Mouse (Mus musculus): ENCODE results near the gene Fbxo42. TPM values are rescaled to one million over a fixed set of nuclear protein-coding genes. Genes with fewer than 3 reads are reported as not detected.

Fbxo42 gene
- polyA plus RNA-seq, 1 experiment from 2014 or later: 31.7 TPM

GRCm38 (mm10) chr4:141159666-141160065 is 12.0 kb downstream of the Fbxo42 start:
- Histone ChIP-seq H3K4me1 (ENCODE audit: control insufficient read depth, insufficient read depth, low read length) (no peaks in the 10 kb centered on the region; the same call in 1 of the 2 replicates), H3K4me3 (ENCODE audit: low read depth, low read length) (no peak overlapping the region), H3K27ac (ENCODE audit: low read depth, low read length) (no peak overlapping the region), H3K27me3 (ENCODE audit: control insufficient read depth, insufficient read depth, low read length) (no peaks in the 10 kb centered on the region), H3K4me2 (ENCODE audit: low read depth, low read length) (no peak overlapping the region), H3K9me3 (ENCODE audit: control insufficient read depth, low read length) (no peaks in the 10 kb centered on the region), H3K36me3 (ENCODE audit: control insufficient read depth, insufficient read depth, low read length) (no peaks in the 10 kb centered on the region), H3K9ac (replicated peaks; ENCODE audit: low read depth, low read length) (no peak overlapping the region)
- ATAC-seq (ENCODE audit: low read depth): no peak
- 62% methylated on average over 5 of the region's 5 CpGs for WGBS

- ATAC-seq (ENCODE audit: low read depth): no peak
- WGBS: 95% methylated on average over 4 of the region's 4 CpGs
Observed at GRCm38 (mm10) chr4:141160193-141160592, 12.5 kb downstream of the Fbxo42 start.

GRCm38 (mm10) chr4:141161699-141162208 is 14.0 kb downstream of the Fbxo42 start:
- H3K27me3 ChIP-seq (ENCODE audit: control insufficient read depth, insufficient read depth, low read length): no peaks in the 10 kb centered on the region
- H3K4me1 ChIP-seq (ENCODE audit: control insufficient read depth, insufficient read depth, low read length): no peaks in the 10 kb centered on the region; the same call in 1 of the 2 replicates
- no peaks in the 10 kb centered on the region for H3K36me3 ChIP-seq (ENCODE audit: control insufficient read depth, insufficient read depth, low read length)
- 91% methylated on average over 6 of the region's 6 CpGs for WGBS
- H3K9me3 ChIP-seq (ENCODE audit: control insufficient read depth, low read length): no peaks in the 10 kb centered on the region
- no peak overlapping the region for H3K4me3 ChIP-seq (ENCODE audit: low read depth, low read length)
- H3K4me2 ChIP-seq (ENCODE audit: low read depth, low read length): no peak overlapping the region
- H3K9ac ChIP-seq (replicated peaks; ENCODE audit: low read depth, low read length): no peak overlapping the region
- H3K27ac ChIP-seq (ENCODE audit: low read depth, low read length): no peak overlapping the region
- no peak for ATAC-seq (ENCODE audit: low read depth)

More at GRCm38 (mm10) chr4:141160193-141160592, 12.5 kb downstream of the Fbxo42 start:
- no peak overlapping the region for H3K4me3 ChIP-seq (ENCODE audit: low read depth, low read length)
- no peaks in the 10 kb centered on the region; the same call in 1 of the 2 replicates for H3K4me1 ChIP-seq (ENCODE audit: control insufficient read depth, insufficient read depth, low read length)
- H3K27me3 ChIP-seq (ENCODE audit: control insufficient read depth, insufficient read depth, low read length): no peaks in the 10 kb centered on the region
- no peak overlapping the region for H3K4me2 ChIP-seq (ENCODE audit: low read depth, low read length)
- H3K27ac ChIP-seq (ENCODE audit: low read depth, low read length): no peak overlapping the region
- H3K36me3 ChIP-seq (ENCODE audit: control insufficient read depth, insufficient read depth, low read length): no peaks in the 10 kb centered on the region
- H3K9ac ChIP-seq (replicated peaks; ENCODE audit: low read depth, low read length): no peak overlapping the region
- no peaks in the 10 kb centered on the region for H3K9me3 ChIP-seq (ENCODE audit: control insufficient read depth, low read length)

GRCm38 (mm10) chr4:141163729-141164128 is 16.0 kb downstream of the Fbxo42 start:
- ATAC-seq (ENCODE audit: low read depth): no peak
- Histone ChIP-seq H3K4me2 (ENCODE audit: low read depth, low read length) (no peak overlapping the region), H3K9ac (replicated peaks; ENCODE audit: low read depth, low read length) (no peak overlapping the region), H3K36me3 (ENCODE audit: control insufficient read depth, insufficient read depth, low read length) (no peaks in the 10 kb centered on the region), H3K9me3 (ENCODE audit: control insufficient read depth, low read length) (no peaks in the 10 kb centered on the region), H3K4me1 (ENCODE audit: control insufficient read depth, insufficient read depth, low read length) (no peaks in the 10 kb centered on the region; the same call in 1 of the 2 replicates), H3K27ac (ENCODE audit: low read depth, low read length) (no peak overlapping the region), H3K4me3 (ENCODE audit: low read depth, low read length) (no peak overlapping the region), H3K27me3 (ENCODE audit: control insufficient read depth, insufficient read depth, low read length) (no peaks in the 10 kb centered on the region)
- 93% methylated on average over 5 of the region's 5 CpGs for WGBS

- Histone ChIP-seq H3K9me3 (ENCODE audit: control insufficient read depth, low read length) (no peaks in the 10 kb centered on the region), H3K9ac (replicated peaks; ENCODE audit: low read depth, low read length) (no peak overlapping the region), H3K4me3 (ENCODE audit: low read depth, low read length) (no peak overlapping the region), H3K27me3 (ENCODE audit: control insufficient read depth, insufficient read depth, low read length) (no peaks in the 10 kb centered on the region), H3K27ac (ENCODE audit: low read depth, low read length) (no peak overlapping the region), H3K4me2 (ENCODE audit: low read depth, low read length) (no peak overlapping the region), H3K36me3 (ENCODE audit: control insufficient read depth, insufficient read depth, low read length) (0 out of 2 replicates have a peak, but pooled peaks cover 2% of the 10 kb centered on the region), H3K4me1 (ENCODE audit: control insufficient read depth, insufficient read depth, low read length) (no peaks in the 10 kb centered on the region)
- 77% methylated on average over 8 of the region's 8 CpGs for WGBS
- no peak for ATAC-seq (ENCODE audit: low read depth)
Observed at GRCm38 (mm10) chr4:141165744-141166292, 18.1 kb downstream of the Fbxo42 start.

GRCm38 (mm10) chr4:141167156-141167555 is 19.4 kb downstream of the Fbxo42 start:
- WGBS: 95% methylated on average over 3 of the region's 3 CpGs
- no peak overlapping the region for H3K27ac ChIP-seq (ENCODE audit: low read depth, low read length)
- ATAC-seq (ENCODE audit: low read depth): no peak
- no peak overlapping the region for H3K4me2 ChIP-seq (ENCODE audit: low read depth, low read length)
- no peaks in the 10 kb centered on the region for H3K4me1 ChIP-seq (ENCODE audit: control insufficient read depth, insufficient read depth, low read length)
- no peaks in the 10 kb centered on the region for H3K27me3 ChIP-seq (ENCODE audit: control insufficient read depth, insufficient read depth, low read length)
- 0 out of 2 replicates have a peak, but pooled peaks cover 7% of the 10 kb centered on the region for H3K36me3 ChIP-seq (ENCODE audit: control insufficient read depth, insufficient read depth, low read length)
- H3K4me3 ChIP-seq (ENCODE audit: low read depth, low read length): no peak overlapping the region
- no peaks in the 10 kb centered on the region for H3K9me3 ChIP-seq (ENCODE audit: control insufficient read depth, low read length)
- H3K9ac ChIP-seq (replicated peaks; ENCODE audit: low read depth, low read length): no peak overlapping the region

- no peak for ATAC-seq (ENCODE audit: low read depth)
- H3K36me3 ChIP-seq (ENCODE audit: control insufficient read depth, insufficient read depth, low read length): 0 out of 2 replicates have a peak, but pooled peaks cover 15% of the 10 kb centered on the region
- 89% methylated on average over 8 of the region's 8 CpGs for WGBS
Observed at GRCm38 (mm10) chr4:141172121-141172520, 24.4 kb downstream of the Fbxo42 start.

GRCm38 (mm10) chr4:141175783-141176182 is 28.1 kb downstream of the Fbxo42 start:
- no peak for ATAC-seq (ENCODE audit: low read depth)

More at GRCm38 (mm10) chr4:141172121-141172520, 24.4 kb downstream of the Fbxo42 start:
- Histone ChIP-seq H3K27ac (ENCODE audit: low read depth, low read length) (no peak overlapping the region), H3K4me2 (ENCODE audit: low read depth, low read length) (no peak overlapping the region), H3K9me3 (ENCODE audit: control insufficient read depth, low read length) (no peaks in the 10 kb centered on the region), H3K4me3 (ENCODE audit: low read depth, low read length) (no peak overlapping the region), H3K4me1 (ENCODE audit: control insufficient read depth, insufficient read depth, low read length) (no peaks in the 10 kb centered on the region), H3K27me3 (ENCODE audit: control insufficient read depth, insufficient read depth, low read length) (no peaks in the 10 kb centered on the region), H3K9ac (replicated peaks; ENCODE audit: low read depth, low read length) (no peak overlapping the region)

GRCm38 (mm10) chr4:141176328-141176838 is 28.7 kb downstream of the Fbxo42 start:
- Histone ChIP-seq H3K27me3 (ENCODE audit: control insufficient read depth, insufficient read depth, low read length) (no peaks in the 10 kb centered on the region), H3K9me3 (ENCODE audit: control insufficient read depth, low read length) (no peaks in the 10 kb centered on the region), H3K4me2 (ENCODE audit: low read depth, low read length) (no peak overlapping the region), H3K4me3 (ENCODE audit: low read depth, low read length) (no peak overlapping the region), H3K4me1 (ENCODE audit: control insufficient read depth, insufficient read depth, low read length) (peaks cover 4% of the 10 kb centered on the region; the same call in 1 of the 2 replicates), H3K27ac (ENCODE audit: low read depth, low read length) (no peak overlapping the region), H3K36me3 (ENCODE audit: control insufficient read depth, insufficient read depth, low read length) (peaks cover 18% of the 10 kb centered on the region), H3K9ac (replicated peaks; ENCODE audit: low read depth, low read length) (no peak overlapping the region)
- ATAC-seq (ENCODE audit: low read depth): no peak
- 87% methylated on average over 10 of the region's 10 CpGs for WGBS

More at GRCm38 (mm10) chr4:141175783-141176182, 28.1 kb downstream of the Fbxo42 start:
- H3K4me1 ChIP-seq (ENCODE audit: control insufficient read depth, insufficient read depth, low read length): peaks cover 4% of the 10 kb centered on the region; the same call in 1 of the 2 replicates
- no peaks in the 10 kb centered on the region for H3K27me3 ChIP-seq (ENCODE audit: control insufficient read depth, insufficient read depth, low read length)
- H3K9ac ChIP-seq (replicated peaks; ENCODE audit: low read depth, low read length): no peak overlapping the region
- peaks cover 16% of the 10 kb centered on the region for H3K36me3 ChIP-seq (ENCODE audit: control insufficient read depth, insufficient read depth, low read length)
- no peak overlapping the region for H3K27ac ChIP-seq (ENCODE audit: low read depth, low read length)
- 75% methylated on average over 5 of the region's 5 CpGs for WGBS
- H3K9me3 ChIP-seq (ENCODE audit: control insufficient read depth, low read length): no peaks in the 10 kb centered on the region
- no peak overlapping the region for H3K4me2 ChIP-seq (ENCODE audit: low read depth, low read length)
- no peak overlapping the region for H3K4me3 ChIP-seq (ENCODE audit: low read depth, low read length)
